Mouse (Mus musculus): ENCODE data around the gene Cmtm4.

Gene Cmtm4

DNA sequence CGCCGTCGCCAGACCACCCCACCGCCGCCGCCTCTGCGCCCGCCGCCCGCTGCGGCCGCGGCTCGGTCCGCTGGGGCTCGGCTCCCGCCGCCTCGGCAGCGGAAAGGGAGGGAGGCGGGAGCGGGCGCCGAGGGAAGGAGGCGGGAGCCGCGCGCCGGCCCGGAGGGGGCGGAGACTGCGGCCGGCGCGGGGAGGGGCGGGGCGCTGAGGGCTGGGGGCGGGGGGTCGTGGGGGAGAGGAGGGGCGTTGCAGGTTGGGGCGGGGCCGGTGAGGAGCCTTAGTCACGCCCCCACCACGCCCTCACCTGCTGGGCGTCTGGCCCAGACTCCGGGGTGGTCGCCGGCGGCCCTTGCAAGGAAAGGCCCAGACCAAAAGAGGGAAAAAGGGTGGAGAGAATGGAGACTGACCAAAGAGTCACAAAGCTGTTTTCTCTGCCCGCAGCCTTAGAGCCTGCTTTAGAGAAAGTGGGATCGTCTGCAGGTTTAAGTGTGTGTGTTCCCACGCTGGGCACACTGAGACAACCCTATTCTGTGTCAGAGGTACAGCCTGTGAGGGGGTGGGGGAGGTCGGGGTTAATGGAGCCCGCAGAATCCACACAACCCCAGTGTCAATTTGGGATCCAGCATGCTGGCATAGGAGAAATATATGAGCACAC is at the start of gene Cmtm4:
Gene Cmtm4 (minus strand): TSS at position 105 of the 655 bp plus-strand sequence.
- peak; percentile 38 for DNase-seq (ENCODE audit: low read depth, low spot score)

DNA sequence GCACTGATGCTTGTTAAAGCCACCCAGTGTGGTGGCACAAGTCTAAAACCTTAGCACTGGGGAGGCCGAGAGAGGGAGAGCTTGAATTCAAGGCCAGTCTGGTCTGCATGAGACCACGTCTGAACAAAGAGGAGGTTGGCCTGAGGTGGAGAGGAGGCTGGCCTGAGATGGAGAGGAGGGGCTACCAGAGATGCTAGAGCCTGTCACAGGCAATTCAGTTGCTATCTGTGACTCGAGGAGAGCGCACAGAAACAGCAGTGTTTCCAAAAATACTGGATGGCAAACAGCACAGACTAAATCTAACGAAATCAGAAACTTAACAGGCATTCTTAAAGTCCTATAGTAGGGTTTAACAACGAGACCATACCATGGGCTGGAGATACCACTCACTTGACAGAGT is 49.6 kb upstream of the Cmtm4 start:
- DNase-seq (ENCODE audit: low read depth, low spot score), result no peak

DNA sequence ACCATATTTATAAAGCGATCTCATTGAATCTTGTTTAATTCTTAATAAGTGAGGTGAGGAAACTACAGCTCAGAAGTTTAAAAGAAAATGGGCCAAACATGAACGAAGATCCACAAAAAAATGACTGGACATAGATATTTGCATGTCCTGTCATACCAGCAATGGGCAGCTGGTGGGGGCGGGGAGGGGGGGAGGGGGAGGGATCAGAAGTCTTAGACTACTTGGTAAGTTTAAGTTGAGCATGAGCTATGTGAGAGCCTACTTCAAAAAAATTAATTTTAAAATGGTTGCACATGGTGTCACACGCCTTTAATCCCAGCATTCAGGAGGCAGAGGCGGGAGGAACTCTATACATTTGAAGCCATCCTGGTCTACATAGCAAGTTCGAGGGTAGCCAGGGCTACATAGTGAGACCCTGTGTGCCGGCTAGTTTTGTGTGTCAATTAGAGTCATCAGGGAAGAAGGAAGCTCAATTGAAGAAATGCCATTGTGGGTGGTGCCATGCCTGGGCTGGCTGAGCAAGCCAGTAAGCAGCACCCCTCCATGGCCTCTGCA is 47.6 kb upstream of the Cmtm4 start:
- no peak for DNase-seq (ENCODE audit: low read depth, low spot score)

DNA sequence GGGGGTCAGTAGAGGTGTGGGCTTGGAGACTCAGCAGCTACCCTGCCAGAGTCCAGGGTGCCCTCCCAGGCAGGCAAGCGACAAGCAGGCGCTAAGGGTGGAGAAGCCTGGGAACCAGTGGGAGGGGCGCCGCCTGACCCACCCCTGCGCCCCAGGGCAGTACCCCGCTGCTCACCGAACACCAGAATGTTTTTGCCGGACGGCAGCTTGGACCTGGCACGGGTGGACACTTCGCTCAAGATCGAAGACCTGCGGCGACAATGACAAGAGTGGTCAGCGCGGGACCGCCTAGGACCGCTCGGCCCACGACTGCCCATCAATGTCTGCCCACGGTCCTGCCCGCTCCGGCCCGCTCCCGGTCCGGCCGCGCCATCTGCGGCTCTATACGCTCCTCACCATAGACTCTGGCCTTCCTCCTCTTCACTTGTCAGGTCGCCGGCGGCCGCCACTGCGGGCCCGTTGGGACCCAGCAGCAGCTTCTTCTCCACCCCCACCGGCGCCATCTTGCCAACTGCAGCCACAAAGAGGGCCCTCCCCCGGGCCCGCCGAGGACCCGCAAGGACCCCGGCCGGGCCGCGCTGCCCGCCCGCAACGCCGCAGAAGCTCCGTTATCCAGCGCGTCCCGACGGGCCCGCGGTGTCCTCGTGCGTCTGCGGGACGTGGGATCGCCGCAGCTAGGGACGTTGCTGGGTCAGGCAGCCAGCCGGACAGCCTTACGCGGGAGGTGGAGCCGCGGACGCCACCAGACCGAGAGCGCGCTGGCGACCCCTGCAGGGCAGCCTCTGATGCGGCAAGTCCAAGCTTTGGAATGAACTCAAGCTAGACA is 46.9 kb upstream of the Cmtm4 start, which contains the start of gene Dync1li2:
Gene Dync1li2 (minus strand): TSS at position 749 of the 826 bp plus-strand sequence.
- DNase-seq (ENCODE audit: low read depth, low spot score), result peak; percentile 87

DNA sequence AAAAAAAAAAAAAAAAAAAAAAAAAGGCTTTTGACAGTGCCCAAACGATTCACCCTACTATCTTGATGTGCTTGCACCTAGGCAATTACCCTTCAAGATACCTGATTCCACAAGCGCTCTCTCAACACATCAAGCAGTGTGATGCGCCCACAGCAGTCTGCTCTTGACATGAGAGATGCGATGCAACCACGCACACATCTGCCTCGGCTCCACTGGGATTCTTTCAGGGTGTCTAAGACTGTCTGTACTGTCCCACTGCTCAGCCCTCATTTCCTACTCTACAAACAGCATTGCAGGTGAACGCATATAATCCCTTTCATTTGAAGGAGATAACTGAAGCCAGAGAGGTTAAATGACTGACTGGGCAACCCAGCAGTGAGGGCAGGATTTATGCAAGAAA is 46.0 kb upstream of the Cmtm4 start:
- peak; percentile 28 for DNase-seq (ENCODE audit: low read depth, low spot score)

DNA sequence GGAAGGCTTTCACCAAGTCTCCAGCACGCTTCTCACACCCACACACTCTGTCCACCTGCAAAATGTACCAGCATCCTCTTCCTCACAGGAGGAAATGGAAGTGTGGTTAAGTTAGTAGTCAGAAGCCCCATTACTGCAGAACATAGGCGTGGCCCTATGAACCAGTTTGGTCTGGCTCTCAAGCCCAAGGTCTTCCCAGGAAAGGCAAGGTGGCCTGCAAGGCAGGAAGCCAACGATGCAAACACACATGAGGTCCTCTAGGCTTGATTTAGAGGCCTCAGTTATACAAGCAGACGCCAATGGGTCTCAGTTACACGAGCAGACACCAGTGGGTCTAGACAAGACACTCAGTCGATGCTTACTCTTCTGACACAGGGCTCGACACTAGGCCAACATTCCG is 43.9 kb upstream of the Cmtm4 start:
- DNase-seq (ENCODE audit: low read depth, low spot score), result no peak

DNA sequence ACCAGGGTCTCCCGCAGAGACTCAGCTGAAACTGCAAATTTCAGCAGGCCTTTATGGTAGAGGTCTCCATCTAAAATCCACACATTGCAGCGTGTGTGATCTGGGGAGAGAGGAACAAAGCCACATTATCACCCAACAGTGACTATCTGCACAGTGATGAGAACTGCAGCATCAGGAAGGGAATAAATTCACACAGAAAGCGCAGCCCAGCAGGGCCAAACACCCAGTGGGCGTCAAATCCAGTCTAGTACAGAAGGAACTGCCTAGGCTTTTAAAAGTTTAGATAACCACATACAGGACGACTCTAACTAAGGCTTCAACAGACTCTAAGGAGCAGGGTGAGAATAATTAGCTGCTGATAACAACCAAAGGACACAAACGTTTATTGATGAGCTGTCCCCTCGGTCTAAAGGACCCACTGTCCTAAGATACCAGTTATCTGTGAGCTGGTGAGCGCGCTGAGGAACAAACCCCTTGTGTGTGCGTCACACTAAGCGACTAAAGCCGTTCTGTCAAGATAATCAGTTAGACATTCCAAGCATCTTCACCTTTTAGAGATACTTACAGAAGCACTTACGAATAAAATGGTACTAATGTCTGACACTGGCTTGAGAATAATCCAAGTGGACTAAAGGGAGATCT is 42.0 kb upstream of the Cmtm4 start:
- no peak for DNase-seq (ENCODE audit: low read depth, low spot score)

DNA sequence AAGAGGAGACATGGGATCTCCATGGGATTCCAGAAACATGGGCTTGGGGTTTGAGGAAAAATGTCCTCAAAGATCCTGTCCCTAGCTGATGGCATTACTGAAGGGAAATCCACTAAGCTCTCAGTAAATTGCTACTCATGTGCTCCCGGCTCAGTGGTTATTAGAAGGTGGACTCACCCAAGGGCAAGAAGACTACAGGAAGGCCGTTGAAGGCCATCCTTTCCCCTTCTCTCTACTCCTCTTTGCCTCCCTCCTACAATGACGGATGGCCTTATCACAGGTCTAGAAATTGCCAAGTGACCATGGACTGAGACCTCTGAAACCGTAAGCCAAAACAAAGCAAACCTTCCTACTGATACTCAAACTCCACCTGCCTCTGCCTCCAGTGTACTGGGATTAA is 41.0 kb upstream of the Cmtm4 start:
- no peak for DNase-seq (ENCODE audit: low read depth, low spot score)

DNA sequence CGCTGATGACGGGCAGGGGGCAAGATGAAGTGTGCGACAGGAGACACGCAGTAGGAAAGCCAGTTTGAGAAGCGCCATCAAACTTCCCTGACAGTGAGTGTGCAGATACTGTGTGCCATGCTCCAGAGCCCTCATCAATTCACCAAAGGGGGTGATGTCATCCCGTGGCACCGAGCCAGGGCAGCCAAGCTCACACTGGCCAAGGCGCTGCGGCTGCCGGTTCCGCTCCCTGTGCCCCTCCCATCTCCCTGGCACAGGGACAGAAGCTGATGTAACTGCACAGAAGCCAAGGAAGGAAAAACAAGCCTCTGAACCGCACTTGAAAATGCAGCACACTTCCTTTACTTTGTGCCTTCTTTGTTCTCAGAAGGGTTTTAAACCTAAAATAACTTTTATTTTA is 40.4 kb upstream of the Cmtm4 start:
- DNase-seq (ENCODE audit: low read depth, low spot score), result peak; percentile 95

DNA sequence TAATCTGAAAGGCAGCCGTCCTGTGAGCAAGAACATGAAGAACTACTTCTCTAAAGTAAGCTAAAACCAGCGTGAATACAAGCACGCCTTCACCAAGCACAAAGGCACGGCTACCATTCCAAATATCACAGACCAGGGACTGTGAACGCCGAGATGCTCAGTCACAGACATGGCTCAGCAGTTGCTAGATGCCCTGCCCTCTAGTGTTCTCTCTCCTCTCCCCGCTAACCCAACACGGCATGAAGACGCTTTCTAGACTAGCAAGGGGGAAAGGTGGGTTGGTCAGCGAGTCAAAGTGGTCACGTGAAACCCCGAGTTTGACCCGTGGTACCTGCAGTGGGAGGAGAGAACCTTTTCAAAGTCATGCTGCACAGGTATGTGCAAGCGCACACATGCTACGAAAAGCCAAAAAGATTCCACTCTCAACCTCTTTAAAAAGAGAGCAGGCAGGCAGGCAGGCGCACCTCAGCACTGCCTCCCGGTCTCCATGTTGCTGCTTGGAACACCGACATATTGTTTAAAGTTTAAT is 39.3 kb upstream of the Cmtm4 start:
- no peak for DNase-seq (ENCODE audit: low read depth, low spot score)

DNA sequence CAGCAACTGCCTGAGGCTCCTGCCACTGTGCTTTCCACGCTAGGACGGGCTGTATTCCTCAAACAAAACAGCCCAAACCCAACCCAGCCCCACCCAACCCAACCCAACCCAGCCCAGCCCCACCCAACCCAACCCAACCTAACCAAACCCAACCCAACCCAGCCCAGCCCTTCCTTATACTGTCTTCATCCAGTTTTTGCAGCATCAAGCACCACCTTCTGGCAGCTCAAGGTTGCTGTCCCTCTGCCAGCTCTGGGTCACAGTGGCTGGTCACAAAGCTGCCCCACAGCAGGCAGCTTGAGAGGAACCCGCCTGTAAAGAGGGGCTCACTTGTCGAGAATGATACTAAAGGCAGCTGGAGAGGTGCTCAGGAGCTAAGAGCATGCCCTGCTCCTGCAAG is 38.7 kb upstream of the Cmtm4 start:
- no peak for DNase-seq (ENCODE audit: low read depth, low spot score)

DNA sequence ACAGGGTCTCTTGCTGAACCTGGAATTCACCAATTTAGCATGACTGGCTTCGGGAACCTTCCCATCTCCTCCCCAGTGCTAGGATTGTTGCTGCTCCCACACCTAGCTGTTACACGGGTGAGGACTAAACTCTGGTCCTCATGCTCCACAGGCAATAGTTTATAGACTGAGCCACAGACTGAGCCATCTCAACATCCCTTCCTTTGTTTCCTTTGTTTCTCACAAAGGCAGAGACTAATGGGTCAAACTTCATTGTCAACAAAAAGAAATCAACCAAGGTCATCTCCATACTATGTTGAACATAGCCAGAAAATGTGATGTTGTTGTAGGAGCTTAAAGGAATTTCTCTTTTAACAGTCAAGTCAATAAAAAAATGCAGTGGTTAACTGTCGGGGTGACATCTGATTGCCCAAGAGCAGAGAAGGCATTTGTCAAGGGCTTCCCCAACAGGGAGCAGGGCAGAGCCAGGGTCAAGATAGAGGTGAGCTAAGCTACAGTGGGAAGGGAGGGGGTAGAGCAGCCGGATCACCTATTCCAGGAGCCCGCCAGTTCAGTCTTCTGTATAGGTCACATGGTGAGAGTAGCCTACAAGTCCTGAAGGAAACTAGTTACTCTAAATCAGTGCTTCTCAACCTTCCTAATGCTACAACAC is 37.7 kb upstream of the Cmtm4 start:
- no peak for DNase-seq (ENCODE audit: low read depth, low spot score)

DNA sequence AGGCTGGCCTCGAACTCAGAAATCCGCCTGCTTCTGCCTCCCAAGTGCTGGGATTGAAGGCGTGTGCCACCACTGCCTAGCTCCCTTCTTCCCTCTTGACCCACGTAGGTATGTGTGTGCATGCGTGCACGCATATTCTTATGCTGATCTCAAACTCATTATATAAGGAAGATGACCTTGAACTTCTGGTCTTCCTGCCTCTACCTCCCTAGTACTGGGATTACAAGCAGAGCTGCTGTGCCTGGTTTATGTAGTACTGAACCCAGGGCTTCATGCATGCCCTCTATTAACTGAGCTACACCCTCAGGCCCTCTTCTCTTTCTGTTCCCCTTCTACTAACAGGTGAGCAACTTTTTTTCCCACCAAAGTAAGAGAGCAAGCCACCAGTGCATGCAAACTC is 37.0 kb upstream of the Cmtm4 start:
- DNase-seq (ENCODE audit: low read depth, low spot score), result no peak

DNA sequence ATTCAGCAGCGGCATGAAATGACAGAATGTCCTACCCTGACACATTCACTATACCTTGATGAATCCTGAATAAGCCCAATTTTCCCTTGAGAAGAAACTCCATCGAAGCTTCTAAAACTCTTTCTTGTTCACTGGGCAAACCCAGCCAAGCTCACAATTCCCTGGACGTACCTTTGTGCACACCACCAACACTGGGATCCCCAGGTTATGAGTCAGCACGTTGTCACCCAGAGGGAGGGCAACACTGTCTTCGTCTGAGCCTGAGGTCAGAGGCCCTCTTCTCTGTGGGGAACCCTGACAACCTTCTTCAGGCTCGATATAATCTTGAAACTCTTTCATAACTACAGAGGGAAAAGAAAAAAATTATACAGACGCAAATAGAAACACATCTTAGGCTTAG is 34.6 kb upstream of the Cmtm4 start:
- DNase-seq (ENCODE audit: low read depth, low spot score), result no peak

DNA sequence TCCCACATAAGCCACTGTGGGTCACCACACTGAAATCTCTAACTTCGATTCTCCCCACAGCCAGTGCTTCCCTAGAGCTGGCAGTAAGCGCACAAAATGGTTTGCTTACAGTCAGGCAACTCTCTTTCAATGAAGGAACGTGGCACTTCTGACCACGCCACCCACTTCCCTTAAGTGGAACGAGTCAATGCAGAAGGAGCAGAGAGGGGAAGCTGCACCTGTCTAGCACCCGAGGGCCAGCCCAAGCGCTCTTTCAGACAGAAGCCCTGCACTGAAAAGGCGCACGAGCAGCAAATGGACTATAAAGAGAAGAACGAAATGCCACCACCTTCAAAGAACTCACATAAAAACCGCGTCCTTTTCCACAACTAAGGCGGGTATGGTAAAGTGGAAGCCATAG is 32.1 kb upstream of the Cmtm4 start:
- DNase-seq (ENCODE audit: low read depth, low spot score), result no peak

DNA sequence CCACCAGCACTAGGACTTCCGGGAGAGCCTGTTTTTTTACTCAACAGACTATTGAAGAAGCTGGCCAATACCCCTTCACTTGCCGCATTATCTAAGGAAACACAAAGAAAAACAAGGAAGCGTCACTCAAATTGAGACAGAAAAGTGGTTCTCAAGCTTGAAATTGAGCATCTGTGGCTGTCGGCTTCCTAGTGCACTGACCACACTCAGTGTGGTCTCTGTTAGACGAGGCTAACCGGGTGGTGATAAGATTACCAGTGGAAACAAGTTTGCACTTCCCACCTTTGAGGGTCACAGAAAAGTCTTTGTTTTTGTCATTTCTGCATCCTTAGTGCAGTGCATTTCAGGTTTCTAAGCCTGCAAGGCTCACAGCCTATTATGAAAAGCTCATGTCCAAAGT is 26.7 kb upstream of the Cmtm4 start:
- no peak for DNase-seq (ENCODE audit: low read depth, low spot score)

DNA sequence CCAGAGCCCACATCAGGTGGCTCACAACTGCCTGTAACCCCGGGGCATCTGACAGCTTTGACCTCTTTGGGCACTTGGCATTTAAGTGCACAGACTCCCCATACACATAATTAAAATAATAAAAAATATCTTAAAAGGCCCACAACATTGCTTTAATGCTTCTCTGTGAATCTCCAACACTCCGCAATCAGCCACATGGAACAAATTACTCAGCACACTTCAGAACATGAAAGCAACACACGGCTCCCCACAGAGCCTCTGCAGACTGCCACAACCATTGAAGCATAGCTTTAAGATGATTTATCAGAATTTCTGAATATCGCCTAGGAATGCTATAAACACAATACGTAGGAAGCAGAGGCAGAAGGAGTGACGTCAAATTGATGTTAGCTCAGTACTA is 20.4 kb upstream of the Cmtm4 start:
- DNase-seq (ENCODE audit: low read depth, low spot score), result no peak

DNA sequence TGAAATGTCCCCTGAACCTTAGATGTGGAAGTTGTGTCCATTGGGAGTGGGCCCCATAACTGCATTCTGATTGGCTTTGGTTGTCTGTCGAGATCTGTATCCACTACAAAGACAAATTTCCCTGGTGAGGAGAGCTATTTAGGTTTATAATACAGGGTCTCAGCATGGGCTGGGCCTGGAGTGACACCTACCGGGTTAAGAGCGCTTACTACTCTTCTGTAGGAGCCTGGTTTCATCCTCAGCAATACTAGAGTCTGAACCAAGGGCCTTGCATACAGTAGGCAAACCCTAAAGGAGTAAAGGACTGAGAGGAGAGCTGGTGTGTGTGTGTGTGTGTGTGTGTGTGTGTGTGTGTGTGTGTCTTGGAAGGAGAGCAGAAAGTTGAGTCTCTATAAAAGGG is 18.6 kb upstream of the Cmtm4 start:
- DNase-seq (ENCODE audit: low read depth, low spot score), result no peak

DNA sequence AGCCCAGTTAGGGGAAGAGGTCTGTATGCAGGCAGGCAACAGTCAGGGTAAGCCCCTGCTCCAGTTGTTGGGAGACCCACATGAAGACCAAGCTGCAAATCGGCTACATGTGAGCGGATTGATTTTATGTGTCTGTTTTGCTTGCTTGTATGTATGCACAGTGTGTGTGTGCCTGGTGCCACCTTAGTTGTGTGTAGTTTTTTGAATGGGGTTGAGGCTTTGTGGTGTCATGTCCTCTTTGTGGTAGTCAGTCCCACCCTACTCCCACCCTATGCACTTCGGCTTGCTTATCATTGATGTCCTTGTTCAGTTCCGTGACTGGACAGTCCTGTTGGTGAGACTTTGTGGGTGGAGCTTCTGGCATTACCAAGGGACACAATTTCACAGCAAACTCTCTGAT is 18.2 kb upstream of the Cmtm4 start:
- DNase-seq (ENCODE audit: low read depth, low spot score), result no peak

DNA sequence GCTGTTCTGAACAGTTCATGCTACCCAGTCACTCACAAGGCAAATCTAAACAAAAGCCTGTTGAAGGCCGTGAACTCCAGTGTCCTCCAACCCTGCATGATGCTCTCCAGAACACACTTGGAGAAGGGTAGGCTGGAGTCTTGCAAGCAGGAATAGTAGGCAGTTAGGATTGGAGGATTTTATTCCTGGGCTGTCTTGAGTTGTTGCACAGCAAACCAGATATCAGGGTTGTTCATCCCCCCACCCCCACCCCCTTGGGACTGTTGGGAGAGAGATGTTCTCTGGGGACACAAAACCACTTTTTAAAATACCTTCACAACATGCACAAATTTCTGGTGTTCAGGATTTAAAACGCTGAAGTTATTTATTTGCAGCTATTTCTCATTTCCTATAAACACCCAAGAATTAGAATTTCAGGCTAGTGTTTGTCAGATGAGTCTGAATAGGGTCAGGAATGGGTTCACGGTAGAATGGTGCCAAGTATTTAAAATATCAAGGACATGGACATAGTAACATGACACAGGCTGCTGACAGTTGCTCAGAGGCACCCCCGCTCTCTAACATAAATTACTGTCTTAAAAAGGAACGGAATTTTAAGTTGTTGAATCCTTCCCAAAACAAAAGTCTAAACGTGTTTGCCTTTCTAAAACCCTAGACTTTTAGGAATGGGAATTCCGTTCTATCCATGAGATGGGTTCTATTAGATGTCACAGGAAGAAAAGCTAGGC is 17.4 kb upstream of the Cmtm4 start:
- no peak for DNase-seq (ENCODE audit: low read depth, low spot score)

DNA sequence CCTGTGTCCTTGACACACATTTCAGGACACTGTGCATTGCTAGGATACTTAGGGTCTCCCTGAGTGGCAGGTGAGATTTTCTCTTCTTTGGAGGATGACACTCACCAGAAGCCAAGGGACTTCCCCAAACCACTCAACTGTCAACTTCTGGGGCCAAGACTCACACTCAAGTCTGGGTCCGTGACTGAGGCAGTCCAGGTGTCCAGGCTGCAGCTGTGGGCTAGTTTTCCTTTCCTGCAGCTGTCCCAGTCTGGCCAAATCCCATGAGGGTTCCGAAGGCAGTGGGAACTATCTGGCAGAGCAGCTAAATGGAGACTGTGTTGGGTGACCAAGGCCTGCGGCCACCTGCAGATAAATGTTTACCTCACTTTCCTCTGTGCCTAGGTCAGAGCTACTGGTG is 16.4 kb upstream of the Cmtm4 start:
- no peak for DNase-seq (ENCODE audit: low read depth, low spot score)
